In the genomic region with DNA sequence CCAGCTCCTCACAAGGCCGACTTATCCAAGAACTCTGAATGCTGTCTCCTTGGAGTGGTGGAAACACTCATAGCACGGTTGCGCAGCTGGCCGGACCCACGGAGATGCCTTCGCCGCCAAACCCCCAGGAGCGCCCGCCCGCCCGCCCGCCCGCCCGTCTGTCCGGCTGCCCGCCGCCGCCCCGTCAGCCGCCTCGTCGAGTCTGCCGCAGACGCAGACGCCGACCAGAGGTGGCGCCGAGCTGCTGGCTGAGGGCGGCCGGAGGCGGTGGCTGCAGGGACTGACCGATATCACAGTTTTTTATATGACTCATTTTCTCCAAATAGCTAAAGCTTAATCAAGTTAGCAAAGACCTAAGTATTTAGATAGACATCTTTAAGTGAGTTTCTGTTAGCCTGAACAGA, we compare ENCODE assay signal across 9 mouse cellular contexts. TPM values are rescaled to one million over a fixed set of nuclear protein-coding genes. Genes with fewer than 3 reads are reported as not detected.
DNase-seq lines count a peak whose midpoint lies in the region; ATAC-seq and TF ChIP-seq lines count a peak whose summit lies in the region.
"Had no signal": no experiment of that assay in that cellular context is flagged by ENCODE, and none has a peak within 500 bp of the region (broad histone marks: within the 10 kb centered on the region; RNA-seq: fewer than 3 reads in every experiment).

No protein-coding gene starts in this region.

- H3K4me2 ChIP-seq in forebrain, embryonic 16.5 days (ENCODE audit: low read length), result peak overlapping the region; percentile 53
- peak overlapping the region; percentile 57 for H3K4me2 ChIP-seq in hindbrain, embryonic 12.5 days (replicated peaks)
- peak overlapping the region; percentile 40 for H3K4me2 ChIP-seq in limb, embryonic 11.5 days (ENCODE audit: low read depth, severe bottlenecking)
- peak overlapping the region; percentile 51 for H3K4me2 ChIP-seq in stomach, postnatal 0 days (replicated peaks; ENCODE audit: low read depth)

- DNase-seq in adrenal gland, adult 18-20 months (ENCODE audit: low spot score in 2 of 2), result peak; percentile 41 to 52
- DNase-seq in limb, embryonic 11.5 days (ENCODE audit: low spot score), result peak; percentile 57
- DNase-seq in stomach, postnatal 0 days (ENCODE audit: low spot score), result peak; percentile 77
- no peak for DNase-seq in thymus, adult 2 months

- under 1% methylated on average over 27 of the region's 32 CpGs for WGBS in forebrain, embryonic 16.5 days
- 1% methylated on average over 32 of the region's 32 CpGs for WGBS in hindbrain, embryonic 12.5 days
- WGBS in limb, embryonic 11.5 days, result 2% methylated on average over 32 of the region's 32 CpGs
- 1% methylated on average over 31 of the region's 32 CpGs for WGBS in stomach, postnatal 0 days
- WGBS in thymus, adult 2 months, result 4% methylated on average over 32 of the region's 32 CpGs

- no peak for TF ChIP-seq EP300 in stomach, postnatal 0 days (optimal IDR thresholded peaks at IDR 0.05)

- TF ChIP-seq POLR2A in thymus, adult 2 months (IDR thresholded peaks at IDR 0.05; ENCODE audit: control insufficient read depth, extremely low read depth, insufficient read depth, low read length, poor library complexity), result no peak

- peaks cover 5% of the 10 kb centered on the region; the same call in 1 of the 2 replicates for H3K4me1 ChIP-seq in E14TG2a.4 (replicated peaks; ENCODE audit: low read depth, low read length)
- 0 out of 2 replicates have a peak, but pooled peaks cover 3% of the 10 kb centered on the region for H3K4me1 ChIP-seq in forebrain, embryonic 16.5 days (replicated peaks; ENCODE audit: control insufficient read depth, insufficient read depth, low read length)
- no peaks in the 10 kb centered on the region for H3K4me1 ChIP-seq in hindbrain, embryonic 12.5 days
- H3K4me1 ChIP-seq in limb, embryonic 11.5 days (ENCODE audit: control insufficient read depth, insufficient read depth, low read length), result no peaks in the 10 kb centered on the region
- no peaks in the 10 kb centered on the region for H3K4me1 ChIP-seq in stomach, postnatal 0 days (replicated peaks; ENCODE audit: control insufficient read depth, insufficient read depth)
- H3K4me1 ChIP-seq in thymus, adult 2 months (replicated peaks; ENCODE audit: control insufficient read depth, insufficient read depth, low read length), result no peaks in the 10 kb centered on the region

- no peak for TF ChIP-seq CTCF in E14TG2a.4 (conservative IDR thresholded peaks at IDR 0.05; ENCODE audit: low read length)
- TF ChIP-seq CTCF in stomach, postnatal 0 days (IDR thresholded peaks at IDR 0.05; ENCODE audit: low read depth), result peak; percentile 55
- TF ChIP-seq CTCF in thymus, adult 2 months (IDR thresholded peaks at IDR 0.05; ENCODE audit: borderline replicate concordance, control insufficient read depth, extremely low read depth, insufficient read depth, low read length, poor library complexity), result no peak

- no peaks in the 10 kb centered on the region for H3K36me3 ChIP-seq in E14TG2a.4 (ENCODE audit: insufficient read depth, low read length)
- H3K36me3 ChIP-seq in forebrain, embryonic 16.5 days (ENCODE audit: control insufficient read depth, insufficient read depth), result no peaks in the 10 kb centered on the region
- H3K36me3 ChIP-seq in hindbrain, embryonic 12.5 days, result no peaks in the 10 kb centered on the region
- H3K36me3 ChIP-seq in limb, embryonic 11.5 days (ENCODE audit: control insufficient read depth, insufficient read depth, low read length), result no peaks in the 10 kb centered on the region
- H3K36me3 ChIP-seq in stomach, postnatal 0 days (ENCODE audit: control insufficient read depth, insufficient read depth, low read length), result no peaks in the 10 kb centered on the region
- no peaks in the 10 kb centered on the region for H3K36me3 ChIP-seq in thymus, adult 2 months (ENCODE audit: control insufficient read depth, insufficient read depth, low read length)

- ATAC-seq in forebrain, embryonic 16.5 days, result 0 out of 2 replicates have a peak, but pooled peaks have one; percentile 28
- no peak for ATAC-seq in hindbrain, embryonic 12.5 days (ENCODE audit: low FRiP score)
- ATAC-seq in limb, embryonic 11.5 days (ENCODE audit: insufficient number of reproducible peaks, low FRiP score, low TSS enrichment, low read depth), result no peak
- ATAC-seq in megakaryocyte-erythroid progenitor cell, adult 5-6 weeks (replicated peaks; ENCODE audit: low FRiP score, low TSS enrichment, poor library complexity, severe bottlenecking), result peak; percentile 67; the same call in 1 of the 2 replicates
- ATAC-seq in stomach, postnatal 0 days (ENCODE audit: low FRiP score, low TSS enrichment), result peak; percentile 79

- no peaks in the 10 kb centered on the region for H3K9me3 ChIP-seq in E14TG2a.4 (ENCODE audit: low read length)
- H3K9me3 ChIP-seq in forebrain, embryonic 16.5 days (ENCODE audit: control insufficient read depth, low read length), result no peaks in the 10 kb centered on the region
- H3K9me3 ChIP-seq in hindbrain, embryonic 12.5 days (replicated peaks), result no peaks in the 10 kb centered on the region
- no peaks in the 10 kb centered on the region for H3K9me3 ChIP-seq in limb, embryonic 11.5 days (ENCODE audit: control insufficient read depth, low read length)
- H3K9me3 ChIP-seq in stomach, postnatal 0 days (ENCODE audit: control insufficient read depth, low read length), result no peaks in the 10 kb centered on the region

- peaks cover 41% of the 10 kb centered on the region for H3K27me3 ChIP-seq in E14TG2a.4 (ENCODE audit: insufficient read depth, low read length)
- peaks cover 5% of the 10 kb centered on the region for H3K27me3 ChIP-seq in forebrain, embryonic 16.5 days (replicated peaks; ENCODE audit: control insufficient read depth, insufficient read depth, low read length)
- H3K27me3 ChIP-seq in hindbrain, embryonic 12.5 days, result peaks cover 17% of the 10 kb centered on the region
- no peaks in the 10 kb centered on the region for H3K27me3 ChIP-seq in limb, embryonic 11.5 days (ENCODE audit: control insufficient read depth, insufficient read depth, low read length)
- H3K27me3 ChIP-seq in stomach, postnatal 0 days (ENCODE audit: control insufficient read depth, insufficient read depth, low read length), result no peaks in the 10 kb centered on the region
- no peaks in the 10 kb centered on the region; the same call in 1 of the 2 replicates for H3K27me3 ChIP-seq in thymus, adult 2 months (ENCODE audit: control insufficient read depth, insufficient read depth, low read length)

- no peak overlapping the region for H3K27ac ChIP-seq in forebrain, embryonic 16.5 days (ENCODE audit: low read length)
- no peak overlapping the region for H3K27ac ChIP-seq in hindbrain, embryonic 12.5 days
- no peak overlapping the region for H3K27ac ChIP-seq in limb, embryonic 11.5 days (replicated peaks; ENCODE audit: low read depth, low read length)
- no peak overlapping the region for H3K27ac ChIP-seq in stomach, postnatal 0 days (replicated peaks)
- H3K27ac ChIP-seq in thymus, adult 2 months (ENCODE audit: control insufficient read depth, insufficient read depth, low read length), result no peak overlapping the region
- H3K27ac ChIP-seq: macrophage had no signal

- 0 out of 2 replicates have a peak overlapping the region, but pooled peaks have one; percentile 22 for H3K9ac ChIP-seq in forebrain, embryonic 16.5 days (replicated peaks; ENCODE audit: low read depth, low read length)
- H3K9ac ChIP-seq in hindbrain, embryonic 12.5 days, result 0 out of 2 replicates have a peak overlapping the region, but pooled peaks have one; percentile 18
- H3K9ac ChIP-seq in limb, embryonic 11.5 days (ENCODE audit: low read length), result no peak overlapping the region
- H3K9ac ChIP-seq in stomach, postnatal 0 days (ENCODE audit: low read length), result no peak overlapping the region

- H3K4me3 ChIP-seq in E14TG2a.4 (replicated peaks; ENCODE audit: low read length), result peak overlapping the region; percentile 57
- peak overlapping the region; percentile 30 for H3K4me3 ChIP-seq in forebrain, embryonic 16.5 days (replicated peaks; ENCODE audit: low read length)
- H3K4me3 ChIP-seq in hindbrain, embryonic 12.5 days, result peak overlapping the region; percentile 34
- peak overlapping the region; percentile 21 for H3K4me3 ChIP-seq in limb, embryonic 11.5 days (ENCODE audit: low read depth, low read length)
- H3K4me3 ChIP-seq in stomach, postnatal 0 days (ENCODE audit: low read depth, low read length), result peak overlapping the region; percentile 20; the same call in 1 of the 2 replicates
- no peak overlapping the region for H3K4me3 ChIP-seq in thymus, adult 2 months (ENCODE audit: control insufficient read depth, insufficient read depth, low read length)

RNA-seq across cellular contexts. Expression of gene Prdm9, which starts 13.1 kb away (rescaled TPM):
- 1 to 10 TPM; 3.7 to 4.1 TPM for total RNA-seq in adrenal gland, adult 18-20 months (2021)
- polyA plus RNA-seq in forebrain, embryonic 16.5 days (2015; fragmentation: Nextera tagmentation; extraction: Ambion mirVana), result 1.4 and 2.6 TPM in 2 replicates
- polyA plus RNA-seq in hindbrain, embryonic 12.5 days (2016; fragmentation: Nextera tagmentation; extraction: Ambion mirVana), result 3.1 and 3.5 TPM in 2 replicates
- 0.65 and 1.4 TPM in 2 replicates for polyA plus RNA-seq in limb, embryonic 11.5 days (2014; fragmentation: Nextera tagmentation; extraction: Ambion mirVana)
- total RNA-seq in megakaryocyte-erythroid progenitor cell, adult 5-6 weeks (2014; fragmentation: Nextera tagmentation), result 3.0 and 9.8 TPM in 2 replicates
- 0.91 and 1.3 TPM in 2 replicates for total RNA-seq in megakaryocyte-erythroid progenitor cell, adult 5-6 weeks (2017)
- 1.6 and 2.2 TPM in 2 replicates for polyA plus RNA-seq in stomach, postnatal 0 days (2015; fragmentation: Nextera tagmentation; extraction: Ambion mirVana)
- 1.4 and 1.7 TPM in 2 replicates for polyA plus RNA-seq in thymus, adult 2 months (2012; rRNA removed)

RNA-seq across cellular contexts. Expression of gene Pdcd2, which starts 50.2 kb away (rescaled TPM):
- 10 to 100 TPM; 29.3 to 37.7 TPM for total RNA-seq in adrenal gland, adult 18-20 months (2021)
- 49.4 and 54.0 TPM in 2 replicates for polyA plus RNA-seq in forebrain, embryonic 16.5 days (2015; fragmentation: Nextera tagmentation; extraction: Ambion mirVana)
- polyA plus RNA-seq in hindbrain, embryonic 12.5 days (2016; fragmentation: Nextera tagmentation; extraction: Ambion mirVana), result 66.6 and 67.4 TPM in 2 replicates
- polyA plus RNA-seq in limb, embryonic 11.5 days (2014; fragmentation: Nextera tagmentation; extraction: Ambion mirVana), result 48.8 and 53.8 TPM in 2 replicates
- 59.7 and 79.5 TPM in 2 replicates for total RNA-seq in megakaryocyte-erythroid progenitor cell, adult 5-6 weeks (2014; fragmentation: Nextera tagmentation)
- total RNA-seq in megakaryocyte-erythroid progenitor cell, adult 5-6 weeks (2017), result 142 and 152 TPM in 2 replicates
- 36.3 and 36.8 TPM in 2 replicates for polyA plus RNA-seq in stomach, postnatal 0 days (2015; fragmentation: Nextera tagmentation; extraction: Ambion mirVana)
- polyA plus RNA-seq in thymus, adult 2 months (2012; rRNA removed), result 57.8 and 75.1 TPM in 2 replicates

Comparison
In these comparisons a context has a peak if more than half of its experiments do, and no peak if none do; other contexts are left out.
1. ATAC-seq: peak in forebrain, embryonic 16.5 days (single experiment), megakaryocyte-erythroid progenitor cell, adult 5-6 weeks (single experiment) and stomach, postnatal 0 days (single experiment); none in hindbrain, embryonic 12.5 days (single experiment) and limb, embryonic 11.5 days (single experiment).
2. H3K9ac ChIP-seq: peak in forebrain, embryonic 16.5 days (single experiment) and hindbrain, embryonic 12.5 days (single experiment); none in limb, embryonic 11.5 days (single experiment) and stomach, postnatal 0 days (single experiment).
3. Peak in every context shown above with its lines, with median percentiles within 50 percentile points of each other: H3K4me2 ChIP-seq.